Mouse (Mus musculus) intestine, embryonic 15.5 days (tissue): Measurements from ENCODE around the gene Rbfox1. TPM values are rescaled to one million over a fixed set of nuclear protein-coding genes. Genes with fewer than 3 reads are reported as not detected.

Source experiments
- ATAC-seq: fragments of 200-750 bp; cut with Nextera tagmentation; 2 replicates; pipeline ENCODE4 v1.8.0; 2017; ENCODE audit warnings: moderate TSS enrichment, moderate library complexity
- H3K27ac ChIP-seq: fragments of 300-500 bp; sonication (generic); 2 replicates; pipeline ENCODE4 v1.5.1; 2015; ENCODE audit warnings: mild to moderate bottlenecking, inconsistent platforms
- H3K27me3 ChIP-seq: fragments of 300-500 bp; sonication (generic); replicated peaks from 2 replicates; pipeline ENCODE4 v1.6.1; 2015; ENCODE audit warnings: inconsistent platforms
- H3K36me3 ChIP-seq: fragments of 300-500 bp; sonication (generic); 2 replicates; pipeline ENCODE4 v1.6.1; 2015; ENCODE audit warnings: inconsistent platforms
- H3K4me1 ChIP-seq: fragments of 300-500 bp; sonication (generic); replicated peaks from 2 replicates; pipeline ENCODE4 v1.6.1; 2015; ENCODE audit warnings: inconsistent platforms
- H3K4me2 ChIP-seq: fragments of 300-500 bp; sonication (generic); replicated peaks from 2 replicates; pipeline ENCODE4 v1.6.1; 2015; ENCODE audit warnings: mild to moderate bottlenecking, inconsistent platforms
- H3K4me3 ChIP-seq: fragments of 300-500 bp; sonication (generic); replicated peaks from 2 replicates; pipeline ENCODE4 v1.5.1; 2015; ENCODE audit warnings: inconsistent platforms
- H3K9ac ChIP-seq: fragments of 300-500 bp; sonication (generic); 2 replicates; pipeline ENCODE4 v1.6.1; 2015; ENCODE audit warnings: inconsistent platforms
- H3K9me3 ChIP-seq: fragments of 300-500 bp; sonication (generic); 2 replicates; pipeline ENCODE4 v1.6.1; 2016; ENCODE audit warnings: inconsistent platforms
- WGBS: fragments of 180-500 bp; shearing (Covaris S2); methylation state at CpG from one replicate; pipeline ENCODE4 v1.1.7; 2015; 5-methylcytosine and 5-hydroxymethylcytosine counted together
- polyA plus RNA-seq: library from polyadenylated mRNA; unstranded; fragments of >200 nt; fragmentation: Nextera tagmentation; extraction: Ambion mirVana; gene quantifications from 2 replicates; pipeline ENCODE4 v1.2.1, GENCODE M21; 2015

Gene Rbfox1
- polyA plus RNA-seq, 1 experiment from 2014 or later, result 3.3 TPM

- Histone ChIP-seq H3K27ac (no peak overlapping the region), H3K4me3 (no peak overlapping the region), H3K27me3 (no peaks in the 10 kb centered on the region), H3K4me2 (no peak overlapping the region), H3K4me1 (no peaks in the 10 kb centered on the region), H3K36me3 (no peaks in the 10 kb centered on the region), H3K9ac (no peak overlapping the region), H3K9me3 (no peaks in the 10 kb centered on the region)
- no peak for ATAC-seq
- WGBS, result 89% methylated on average over 7 of the region's 7 CpGs
Measured at GRCm38 (mm10) chr16:6976341-6976740, 1091.2 kb downstream of the Rbfox1 start.

DNA sequence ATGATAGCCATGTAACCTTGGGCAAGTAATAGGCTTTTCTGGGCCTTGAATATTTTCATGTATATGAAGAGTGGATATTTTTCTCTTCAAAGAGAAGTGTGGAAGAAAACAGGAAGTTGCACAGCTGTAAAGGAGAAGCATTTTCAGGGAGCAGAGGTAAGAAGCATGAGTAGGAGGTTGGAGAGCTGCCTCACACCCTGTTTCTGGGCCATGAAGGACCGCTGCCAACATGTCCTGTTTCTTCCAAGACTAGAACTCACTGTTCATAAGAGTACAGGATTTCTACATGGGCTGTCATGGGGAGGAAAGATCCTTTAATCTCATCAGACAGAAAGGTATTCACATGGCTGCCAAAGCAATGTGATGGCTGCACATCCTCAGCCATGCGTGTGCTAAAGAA, 1098.8 kb downstream of the Rbfox1 start:
- no peak overlapping the region for H3K9ac ChIP-seq

GRCm38 (mm10) chr16:6986031-6986430, 1100.9 kb downstream of the Rbfox1 start:
- no peak overlapping the region for H3K4me2 ChIP-seq
- H3K9me3 ChIP-seq, result no peaks in the 10 kb centered on the region
- ATAC-seq, result no peak
- no peaks in the 10 kb centered on the region for H3K4me1 ChIP-seq
- no peak overlapping the region for H3K9ac ChIP-seq
- no peak overlapping the region for H3K4me3 ChIP-seq
- H3K36me3 ChIP-seq, result no peaks in the 10 kb centered on the region
- no peak overlapping the region for H3K27ac ChIP-seq
- no peaks in the 10 kb centered on the region for H3K27me3 ChIP-seq

More for the DNA sequence above, 1098.8 kb downstream of the Rbfox1 start:
- no peak for ATAC-seq
- Histone ChIP-seq H3K27ac (no peak overlapping the region), H3K4me3 (no peak overlapping the region), H3K36me3 (no peaks in the 10 kb centered on the region), H3K4me1 (no peaks in the 10 kb centered on the region), H3K27me3 (no peaks in the 10 kb centered on the region), H3K4me2 (no peak overlapping the region), H3K9me3 (no peaks in the 10 kb centered on the region)
- 89% methylated on average over 2 of the region's 2 CpGs for WGBS

- 64% methylated on average over 2 of the region's 2 CpGs for WGBS
- Histone ChIP-seq H3K9ac (no peak overlapping the region), H3K36me3 (no peaks in the 10 kb centered on the region), H3K27me3 (no peaks in the 10 kb centered on the region), H3K4me2 (no peak overlapping the region), H3K4me3 (no peak overlapping the region), H3K9me3 (no peaks in the 10 kb centered on the region), H3K4me1 (no peaks in the 10 kb centered on the region), H3K27ac (no peak overlapping the region)
- no peak for ATAC-seq
Measured at GRCm38 (mm10) chr16:6986494-6986893, 1101.3 kb downstream of the Rbfox1 start.

DNA sequence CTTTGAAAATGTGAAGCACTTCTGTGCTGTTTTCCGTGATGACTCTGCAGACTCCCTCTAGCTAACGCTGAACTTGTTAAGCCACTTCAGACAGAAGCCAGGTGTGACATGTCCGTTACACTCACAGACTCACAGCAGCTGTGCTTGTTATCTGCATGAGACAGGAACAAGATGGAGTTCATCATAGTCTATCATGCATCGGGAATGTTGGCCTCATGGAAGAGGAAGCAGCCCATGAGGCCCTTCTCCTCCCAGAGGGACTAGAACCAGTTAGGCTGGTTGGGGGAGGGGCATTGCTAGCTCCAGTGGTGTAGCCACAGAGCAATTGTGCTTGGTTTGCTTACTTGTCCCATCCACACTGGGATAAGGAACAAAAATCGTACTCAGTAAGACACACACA, 1107.1 kb downstream of the Rbfox1 start:
- Histone ChIP-seq H3K9ac (no peak overlapping the region), H3K4me3 (no peak overlapping the region), H3K9me3 (no peaks in the 10 kb centered on the region), H3K36me3 (no peaks in the 10 kb centered on the region), H3K27ac (no peak overlapping the region), H3K4me1 (no peaks in the 10 kb centered on the region), H3K4me2 (no peak overlapping the region), H3K27me3 (no peaks in the 10 kb centered on the region)
- WGBS, result 54% methylated on average over 5 of the region's 5 CpGs
- no peak for ATAC-seq

DNA sequence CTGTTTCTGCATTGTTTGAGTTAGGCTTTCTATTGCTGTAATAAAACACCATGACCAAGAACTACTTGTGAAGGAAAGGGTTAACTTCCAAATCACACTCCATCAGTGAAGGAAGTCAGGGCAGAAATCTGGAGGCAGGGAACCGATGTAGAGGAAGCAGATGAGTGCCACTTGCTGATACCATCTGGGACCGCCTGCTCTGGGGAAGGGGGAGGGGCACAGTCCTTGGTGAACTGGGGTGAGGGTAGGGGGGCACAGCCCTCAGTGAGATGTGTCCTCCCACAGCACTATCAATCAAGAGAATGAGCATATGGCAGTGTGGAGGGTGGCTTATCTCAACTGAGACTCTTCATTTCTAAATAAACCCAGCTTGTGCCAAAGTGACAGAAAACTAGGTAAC, 1108.0 kb downstream of the Rbfox1 start:
- Histone ChIP-seq H3K27me3 (no peaks in the 10 kb centered on the region), H3K9me3 (no peaks in the 10 kb centered on the region), H3K4me1 (no peaks in the 10 kb centered on the region), H3K4me2 (no peak overlapping the region), H3K36me3 (no peaks in the 10 kb centered on the region), H3K27ac (no peak overlapping the region), H3K4me3 (no peak overlapping the region), H3K9ac (no peak overlapping the region)
- WGBS, result 18% methylated on average over 2 of the region's 2 CpGs
- ATAC-seq, result no peak

GRCm38 (mm10) chr16:6997109-6997508, 1112.0 kb downstream of the Rbfox1 start:
- Histone ChIP-seq H3K4me1 (no peaks in the 10 kb centered on the region), H3K9me3 (no peaks in the 10 kb centered on the region), H3K27ac (no peak overlapping the region), H3K4me2 (no peak overlapping the region), H3K27me3 (no peaks in the 10 kb centered on the region), H3K36me3 (no peaks in the 10 kb centered on the region), H3K9ac (no peak overlapping the region), H3K4me3 (no peak overlapping the region)
- 57% methylated on average over 4 of the region's 4 CpGs for WGBS
- no peak for ATAC-seq

DNA sequence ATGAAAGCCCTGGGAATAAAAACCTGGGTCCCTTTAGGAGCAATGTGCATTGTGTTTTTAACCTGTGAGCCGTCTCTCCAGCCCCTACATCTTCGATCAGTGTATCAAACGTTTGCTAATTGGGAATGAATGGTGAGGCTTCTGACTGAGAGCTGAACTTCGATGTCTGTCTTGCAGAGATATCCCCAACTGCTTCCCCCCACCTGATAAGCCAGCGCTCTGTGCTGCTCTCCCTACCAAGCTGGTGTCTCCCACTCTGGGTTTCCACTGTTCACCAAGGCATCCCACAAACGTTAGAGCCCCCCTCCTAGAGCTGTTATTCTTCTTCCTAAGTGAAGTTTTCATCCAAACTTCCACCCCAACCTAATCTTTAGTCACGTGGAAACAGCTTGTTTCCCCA, 1112.7 kb downstream of the Rbfox1 start:
- ATAC-seq, result no peak
- Histone ChIP-seq H3K9ac (no peak overlapping the region), H3K4me3 (no peak overlapping the region), H3K9me3 (no peaks in the 10 kb centered on the region), H3K27ac (no peak overlapping the region), H3K4me1 (no peaks in the 10 kb centered on the region), H3K36me3 (no peaks in the 10 kb centered on the region), H3K4me2 (no peak overlapping the region), H3K27me3 (no peaks in the 10 kb centered on the region)
- WGBS, result 69% methylated on average over 7 of the region's 7 CpGs

- Histone ChIP-seq H3K9me3 (no peaks in the 10 kb centered on the region), H3K4me3 (no peak overlapping the region), H3K27me3 (no peaks in the 10 kb centered on the region), H3K9ac (no peak overlapping the region), H3K4me1 (no peaks in the 10 kb centered on the region), H3K36me3 (no peaks in the 10 kb centered on the region), H3K4me2 (no peak overlapping the region), H3K27ac (no peak overlapping the region)
- ATAC-seq, result no peak
- 95% methylated on average over 3 of the region's 3 CpGs for WGBS
Measured at GRCm38 (mm10) chr16:7004565-7004964, 1119.4 kb downstream of the Rbfox1 start.

- ATAC-seq, result no peak
- Histone ChIP-seq H3K9ac (no peak overlapping the region), H3K9me3 (no peaks in the 10 kb centered on the region), H3K27me3 (no peaks in the 10 kb centered on the region), H3K4me2 (no peak overlapping the region), H3K4me3 (no peak overlapping the region), H3K4me1 (no peaks in the 10 kb centered on the region), H3K36me3 (no peaks in the 10 kb centered on the region), H3K27ac (no peak overlapping the region)
- whole genome bisulfite sequencing, result 22% methylated on average over 3 of the region's 3 CpGs
Measured at GRCm38 (mm10) chr16:7005478-7005877, 1120.3 kb downstream of the Rbfox1 start.

DNA sequence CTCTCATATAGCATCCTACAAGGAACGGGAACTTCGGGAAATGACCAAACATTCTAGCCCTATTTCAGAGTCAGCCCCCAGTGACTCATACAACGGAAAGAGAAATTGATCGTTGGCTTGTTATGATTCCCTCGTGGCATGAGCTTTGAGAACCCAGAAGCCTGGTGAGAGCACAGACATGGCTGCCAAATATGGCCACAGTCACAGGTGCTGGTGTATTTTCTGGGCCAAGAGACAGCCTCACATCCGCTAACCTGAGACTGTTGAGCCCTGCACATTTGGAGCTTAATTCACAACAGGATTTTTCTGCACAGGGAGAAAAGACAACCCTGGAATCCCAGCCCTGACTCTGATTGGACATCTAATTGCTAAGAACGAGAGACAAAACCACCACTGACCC, 1132.2 kb downstream of the Rbfox1 start:
- Histone ChIP-seq H3K36me3 (no peaks in the 10 kb centered on the region), H3K9ac (no peak overlapping the region), H3K27ac (no peak overlapping the region), H3K9me3 (no peaks in the 10 kb centered on the region), H3K4me1 (no peaks in the 10 kb centered on the region), H3K4me2 (no peak overlapping the region), H3K4me3 (no peak overlapping the region), H3K27me3 (no peaks in the 10 kb centered on the region)
- ATAC-seq, result no peak
- 82% methylated on average over 7 of the region's 7 CpGs for WGBS

DNA sequence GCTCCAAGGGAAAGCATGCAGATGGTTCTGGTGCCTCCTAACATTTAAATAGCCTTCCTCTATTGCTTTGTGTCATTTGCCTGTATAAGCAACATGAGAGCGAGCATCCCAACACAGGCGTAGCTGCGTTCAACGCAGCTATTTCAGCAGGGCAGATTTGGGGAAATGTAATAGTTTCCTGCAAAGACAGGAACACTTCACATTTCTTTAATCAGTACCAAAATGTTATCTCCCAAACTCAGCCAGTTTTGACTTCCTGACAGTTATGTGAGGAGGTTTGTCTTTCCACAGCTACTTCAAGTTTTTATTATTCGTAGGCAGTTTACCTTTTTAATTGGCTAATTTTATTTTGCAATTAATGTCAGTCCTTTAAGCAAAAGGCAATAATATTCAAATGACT, 1149.1 kb downstream of the Rbfox1 start:
- ATAC-seq, result no peak

GRCm38 (mm10) chr16:7036566-7036965, 1151.4 kb downstream of the Rbfox1 start:
- Histone ChIP-seq H3K27ac (no peak overlapping the region), H3K9me3 (no peaks in the 10 kb centered on the region), H3K27me3 (peaks cover 30% of the 10 kb centered on the region), H3K4me2 (no peak overlapping the region), H3K9ac (no peak overlapping the region), H3K4me3 (no peak overlapping the region), H3K4me1 (no peaks in the 10 kb centered on the region), H3K36me3 (no peaks in the 10 kb centered on the region)
- no peak for ATAC-seq
- WGBS, result 77% methylated on average over 3 of the region's 3 CpGs

More for the DNA sequence above, 1149.1 kb downstream of the Rbfox1 start:
- no peak overlapping the region for H3K27ac ChIP-seq
- H3K27me3 ChIP-seq, result peaks cover 16% of the 10 kb centered on the region
- H3K4me1 ChIP-seq, result no peaks in the 10 kb centered on the region
- H3K9ac ChIP-seq, result no peak overlapping the region
- no peak overlapping the region for H3K4me3 ChIP-seq
- H3K36me3 ChIP-seq, result no peaks in the 10 kb centered on the region
- H3K9me3 ChIP-seq, result no peaks in the 10 kb centered on the region
- 83% methylated on average over 5 of the region's 5 CpGs for WGBS
- H3K4me2 ChIP-seq, result no peak overlapping the region

- WGBS, result 56% methylated on average over 8 of the region's 8 CpGs
- no peak for ATAC-seq
Measured at GRCm38 (mm10) chr16:7036988-7037387, 1151.8 kb downstream of the Rbfox1 start.

More at GRCm38 (mm10) chr16:7036988-7037387, 1151.8 kb downstream of the Rbfox1 start:
- H3K9me3 ChIP-seq, result no peaks in the 10 kb centered on the region
- no peak overlapping the region for H3K9ac ChIP-seq
- peaks cover 31% of the 10 kb centered on the region for H3K27me3 ChIP-seq
- H3K27ac ChIP-seq, result no peak overlapping the region
- no peak overlapping the region for H3K4me2 ChIP-seq
- H3K36me3 ChIP-seq, result no peaks in the 10 kb centered on the region
- no peaks in the 10 kb centered on the region for H3K4me1 ChIP-seq
- no peak overlapping the region for H3K4me3 ChIP-seq
